Mouse (Mus musculus): ENCODE results near the gene Rtbdn. TPM values are rescaled to one million over a fixed set of nuclear protein-coding genes. Genes with fewer than 3 reads are reported as not detected.

The Rtbdn gene
- total RNA-seq, 2 experiments from 2014 or later: not detected

GRCm38 (mm10) chr8:84976763-84977434, 30.1 kb downstream of the Rtbdn start:
- ATAC-seq (replicated peaks; ENCODE audit: low FRiP score, poor library complexity, severe bottlenecking): no peak

GRCm38 (mm10) chr8:84977435-84978247, 30.9 kb downstream of the Rtbdn start:
- ATAC-seq (replicated peaks; ENCODE audit: low FRiP score, poor library complexity, severe bottlenecking): no peak

- no peak for ATAC-seq (replicated peaks; ENCODE audit: low FRiP score, poor library complexity, severe bottlenecking)
Measured at GRCm38 (mm10) chr8:84978248-84978940, 31.6 kb downstream of the Rtbdn start, which contains the start of gene Junb. Junb (minus strand) TSS chr8:84978718.

- ATAC-seq (replicated peaks; ENCODE audit: low FRiP score, poor library complexity, severe bottlenecking): peak; percentile 62
Measured at GRCm38 (mm10) chr8:84979599-84980421, 33.0 kb downstream of the Rtbdn start.

- no peak for ATAC-seq (replicated peaks; ENCODE audit: low FRiP score, poor library complexity, severe bottlenecking)
Measured at GRCm38 (mm10) chr8:84980622-84981358, 34.0 kb downstream of the Rtbdn start.

- ATAC-seq (replicated peaks; ENCODE audit: low FRiP score, poor library complexity, severe bottlenecking): no peak
Measured at GRCm38 (mm10) chr8:84981644-84982498, 35.1 kb downstream of the Rtbdn start.

GRCm38 (mm10) chr8:84982499-84983011, 35.8 kb downstream of the Rtbdn start:
- no peak for ATAC-seq (replicated peaks; ENCODE audit: low FRiP score, poor library complexity, severe bottlenecking)

- ATAC-seq (replicated peaks; ENCODE audit: low FRiP score, poor library complexity, severe bottlenecking): no peak
Measured at GRCm38 (mm10) chr8:84984294-84985048, 37.7 kb downstream of the Rtbdn start.

DNA sequence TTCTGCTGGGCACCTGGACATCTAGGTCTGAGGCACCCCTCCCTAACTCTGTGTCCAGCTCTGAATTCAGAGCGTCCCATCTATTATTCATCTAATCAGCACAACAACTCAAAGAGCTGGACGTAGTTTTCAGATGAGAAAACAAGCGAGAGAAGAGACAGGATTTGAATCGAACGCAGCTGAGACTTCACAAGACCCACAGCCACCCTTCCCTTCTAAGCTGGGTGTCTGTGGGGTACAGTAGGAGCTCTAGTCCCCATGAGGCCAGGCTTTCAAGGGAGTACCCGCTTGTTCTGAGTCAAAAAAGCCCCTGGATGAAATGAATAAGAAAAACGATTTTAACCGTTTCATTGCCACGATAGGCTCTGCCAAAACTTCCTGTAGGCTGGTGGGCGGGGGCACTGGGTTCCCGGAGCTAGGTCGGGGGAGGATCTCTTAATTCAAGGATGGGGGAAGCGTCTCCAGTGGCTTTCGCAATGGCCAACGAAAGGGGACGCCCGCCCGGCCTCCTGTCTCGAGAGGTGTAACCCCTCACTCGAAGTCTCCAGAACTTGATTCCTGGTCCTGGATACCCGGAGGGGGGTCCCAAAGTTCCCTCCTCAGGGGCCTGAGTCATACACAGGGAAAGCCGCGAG, 38.4 kb downstream of the Rtbdn start:
- no peak for ATAC-seq (replicated peaks; ENCODE audit: low FRiP score, poor library complexity, severe bottlenecking)

DNA sequence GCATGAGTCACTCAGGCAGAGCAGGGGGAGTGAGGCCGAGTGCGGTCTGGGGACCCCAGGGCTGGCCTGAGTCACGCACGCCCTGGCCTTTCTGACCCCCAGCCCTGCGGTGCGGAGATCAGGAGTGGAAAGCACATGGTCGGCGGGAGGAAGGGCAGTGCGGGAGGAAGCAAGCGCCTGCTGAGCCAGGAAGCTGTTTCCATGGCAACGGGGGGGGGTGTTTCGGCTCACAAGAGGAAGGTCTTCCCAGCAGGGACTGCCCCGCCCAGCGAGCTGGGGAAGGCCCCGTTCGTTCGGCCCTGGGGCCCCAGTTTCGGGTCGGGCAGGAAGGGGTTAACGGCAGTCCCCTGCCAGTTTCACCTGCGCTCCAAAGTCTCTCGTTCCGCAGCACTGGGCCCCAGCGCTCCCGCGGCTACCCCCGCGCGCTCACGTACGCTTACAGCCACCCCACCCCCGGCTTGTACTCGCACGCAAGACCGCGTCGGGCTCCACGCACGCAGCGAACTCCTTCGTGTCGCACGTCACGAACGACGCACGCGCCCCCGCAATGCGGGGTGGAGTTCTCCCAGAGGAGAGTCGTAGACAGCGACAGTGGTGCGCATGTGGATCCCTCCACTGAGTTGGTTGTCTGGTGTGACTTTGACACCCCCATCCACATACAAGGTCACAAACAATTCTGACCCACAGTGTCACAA, 39.0 kb downstream of the Rtbdn start:
- peak; percentile 6; the same call in 1 of the 2 replicates for ATAC-seq (replicated peaks; ENCODE audit: low FRiP score, poor library complexity, severe bottlenecking)

DNA sequence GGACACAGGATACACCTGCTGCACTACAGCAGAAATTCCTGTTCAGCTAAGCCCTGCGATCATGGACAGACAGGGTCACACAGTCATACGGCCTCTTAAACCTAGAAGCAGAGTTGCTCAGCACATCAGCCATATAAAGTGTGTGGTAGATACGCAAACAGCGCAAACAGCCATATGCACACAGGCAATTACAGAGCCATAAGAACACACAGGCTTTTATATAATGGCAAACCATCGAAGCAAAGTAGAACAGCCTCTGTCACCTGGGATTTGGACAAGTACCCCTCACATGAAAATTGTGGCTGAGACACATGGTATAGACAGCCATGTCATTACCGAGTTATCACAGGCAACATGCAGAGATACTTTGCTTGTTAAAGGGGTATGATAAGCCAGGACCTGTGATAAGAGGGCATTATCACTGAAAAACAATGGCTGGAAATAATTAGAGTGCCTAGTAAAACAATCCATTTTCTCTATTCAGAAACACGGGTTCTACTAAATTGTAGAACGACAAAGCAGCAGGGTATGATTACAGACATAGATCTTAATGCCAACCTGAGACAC, 39.7 kb downstream of the Rtbdn start:
- no peak for ATAC-seq (replicated peaks; ENCODE audit: low FRiP score, poor library complexity, severe bottlenecking)

DNA sequence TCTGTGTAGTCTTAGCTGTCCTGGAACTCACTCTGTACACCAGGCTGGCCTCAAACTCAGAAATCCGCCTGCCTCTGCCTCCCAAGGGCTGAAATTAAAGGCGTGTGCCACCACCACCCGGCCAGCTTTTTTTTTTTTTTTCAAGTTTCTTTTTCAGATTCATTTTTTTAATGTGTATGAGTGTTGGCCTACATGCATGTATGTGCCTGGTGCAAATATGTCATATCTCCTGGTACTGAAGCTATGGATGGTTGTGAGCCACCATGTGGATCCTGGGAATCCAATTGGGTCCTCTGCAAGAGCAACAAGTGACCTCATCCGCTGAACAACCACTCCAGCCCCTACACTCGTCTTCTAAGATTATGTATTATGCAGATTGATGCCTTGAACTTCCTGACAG, 40.6 kb downstream of the Rtbdn start:
- no peak for ATAC-seq (replicated peaks; ENCODE audit: low FRiP score, poor library complexity, severe bottlenecking)

- ATAC-seq (replicated peaks; ENCODE audit: low FRiP score, poor library complexity, severe bottlenecking): no peak
Measured at GRCm38 (mm10) chr8:84987903-84988302, 41.1 kb downstream of the Rtbdn start.

GRCm38 (mm10) chr8:84989311-84989731, 42.5 kb downstream of the Rtbdn start:
- peak; percentile 23; the same call in 1 of the 2 replicates for ATAC-seq (replicated peaks; ENCODE audit: low FRiP score, poor library complexity, severe bottlenecking)

GRCm38 (mm10) chr8:84989810-84990209, 43.0 kb downstream of the Rtbdn start:
- ATAC-seq (replicated peaks; ENCODE audit: low FRiP score, poor library complexity, severe bottlenecking): peak; percentile 73

DNA sequence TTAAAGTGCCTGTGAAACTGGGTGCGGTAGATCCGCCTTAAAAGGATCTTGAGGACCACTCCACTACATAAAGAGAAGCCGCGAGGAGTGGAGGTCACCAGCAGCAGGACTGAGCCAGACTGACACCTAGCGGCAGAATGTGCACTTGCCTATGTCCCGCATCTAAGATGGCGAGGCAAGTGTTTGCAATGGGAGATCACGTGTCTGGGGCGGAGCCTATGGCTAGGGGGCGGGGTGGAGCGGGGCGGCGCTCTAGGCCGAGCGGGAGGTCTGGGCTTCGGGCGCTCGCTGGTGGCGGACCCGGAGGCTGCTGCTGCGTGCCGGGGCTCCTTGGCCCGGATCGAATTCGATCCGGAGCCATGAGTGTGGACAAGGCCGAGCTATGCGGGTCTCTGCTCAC, 43.6 kb downstream of the Rtbdn start, which contains the start of gene Hook2:
Hook2 (plus strand) TSS at position 255 of the 400 bp plus-strand sequence.
- peak; percentile 80 for ATAC-seq (replicated peaks; ENCODE audit: low FRiP score, poor library complexity, severe bottlenecking)

All from erythroblast, adult 5-6 weeks (primary cell).